9 mouse cellular contexts compared by ENCODE assay signal in the genomic region with DNA sequence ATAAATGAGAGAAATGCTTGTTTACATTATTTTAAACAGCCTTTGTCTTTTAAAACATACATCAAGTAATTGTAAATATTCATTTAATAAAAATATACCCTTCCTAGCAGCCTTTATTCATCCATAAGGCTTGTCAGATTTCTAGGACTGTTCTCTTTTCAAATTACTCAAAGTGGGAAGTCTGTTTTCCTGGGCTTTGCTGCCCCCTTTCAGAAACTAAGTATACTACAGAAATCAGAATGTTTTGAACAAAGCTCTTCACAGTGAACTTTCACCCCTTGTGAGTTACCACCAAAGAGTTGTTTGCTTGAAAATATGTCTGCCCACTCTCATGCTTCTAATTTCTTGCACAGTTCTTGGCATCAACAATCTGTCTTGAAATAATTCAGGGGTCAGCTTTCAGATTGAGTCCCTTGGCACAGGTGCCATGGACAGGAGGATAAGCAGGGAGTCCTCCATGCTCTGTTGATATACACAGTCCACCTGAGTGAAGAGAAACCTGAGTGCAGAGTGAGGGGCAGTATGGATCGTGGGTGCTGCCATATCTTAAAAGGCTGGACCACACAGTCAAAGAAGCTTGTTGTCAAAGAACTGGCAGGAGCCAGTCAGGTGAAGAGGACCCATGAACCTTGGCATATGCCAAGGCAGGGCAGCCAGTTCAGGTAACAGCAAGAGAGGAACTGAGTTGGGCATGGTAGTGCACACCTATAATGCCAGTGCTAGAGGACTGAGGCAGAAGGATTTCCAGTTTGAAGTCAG. TPM values are rescaled to one million over a fixed set of nuclear protein-coding genes. Genes with fewer than 3 reads are reported as not detected.
A peak's percentile ranks its signal among the peaks of the same experiment; 100 is the strongest.
DNase-seq lines count a peak whose midpoint lies in the region; ATAC-seq lines count a peak whose summit lies in the region.
"Had no signal": no experiment of that assay in that cellular context is flagged by ENCODE, and none has a peak within 500 bp of the region (broad histone marks: within the 10 kb centered on the region; RNA-seq: fewer than 3 reads in every experiment).

No protein-coding gene starts in this region.

- no peak overlapping the region for H3K27ac ChIP-seq in forebrain, embryonic 12.5 days
- H3K27ac ChIP-seq: embryonic facial prominence, embryonic 12.5 days; limb, embryonic 13.5 days had no signal

- intact Hi-C loops in left cerebral cortex, postnatal 25 days (cut with DNase I) = loop anchor here (1.0 to 10.0 kb wide), 4 partner anchors 147 to 425 kb away; a partner anchor contains a TSS
- intact Hi-C loops in left cerebral cortex, postnatal 4 days (cut with DNase I) = loop anchor here (5.0 to 10.0 kb wide), 4 partner anchors 147 to 425 kb away; a partner anchor contains a TSS

- no peaks in the 10 kb centered on the region; the same call in 1 of the 2 replicates for H3K36me3 ChIP-seq in forebrain, embryonic 12.5 days (replicated peaks)

- H3K4me3 ChIP-seq in forebrain, embryonic 12.5 days (replicated peaks) = no peak overlapping the region
- H3K4me3 ChIP-seq: embryonic facial prominence, embryonic 12.5 days; limb, embryonic 13.5 days had no signal

- WGBS in forebrain, embryonic 12.5 days = 77% methylated on average over 1 of the region's 1 CpGs

- H3K4me2 ChIP-seq in forebrain, embryonic 12.5 days = no peak overlapping the region
- H3K4me2 ChIP-seq: embryonic facial prominence, embryonic 12.5 days; limb, embryonic 13.5 days had no signal

- H3K4me1 ChIP-seq in forebrain, embryonic 12.5 days = no peaks in the 10 kb centered on the region
- H3K4me1 ChIP-seq: limb, embryonic 13.5 days had no signal

- H3K27me3 ChIP-seq in forebrain, embryonic 12.5 days = no peaks in the 10 kb centered on the region
- H3K27me3 ChIP-seq: embryonic facial prominence, embryonic 12.5 days; limb, embryonic 13.5 days had no signal

- ATAC-seq in forebrain, embryonic 12.5 days (ENCODE audit: low FRiP score) = 0 out of 2 replicates have a peak, but pooled peaks have one; percentile 27

- no peaks in the 10 kb centered on the region for H3K9me3 ChIP-seq in forebrain, embryonic 12.5 days
- H3K9me3 ChIP-seq: embryonic facial prominence, embryonic 12.5 days; limb, embryonic 13.5 days had no signal

- DNase-seq in left cerebral cortex, postnatal 25 days (ENCODE audit: low spot score in 2 of 2) = peak; percentile 13 to 60
- no peak for DNase-seq in left cerebral cortex, postnatal 4 days
- DNase-seq in NIH3T3 (ENCODE audit: low read depth) = peak; percentile 81
- DNase-seq in kidney, postnatal 25 days = peak; percentile 31 to 52
- no peak for DNase-seq in urinary bladder, postnatal 25 days (ENCODE audit: low spot score)
- no peak for DNase-seq in ovary, postnatal 10 days (ENCODE audit: low spot score)

- no peak overlapping the region for H3K9ac ChIP-seq in forebrain, embryonic 12.5 days
- H3K9ac ChIP-seq: embryonic facial prominence, embryonic 12.5 days; limb, embryonic 13.5 days had no signal

RNA-seq across cellular contexts. Expression of a gene that starts 47.9 kb away (rescaled TPM):
- 100 to 1,000 TPM; 150 to 160 TPM for total RNA-seq in left cerebral cortex, postnatal 25 days (2021)
- 100 to 1,000 TPM; 190 to 193 TPM for total RNA-seq in left cerebral cortex, postnatal 4 days (2021)
- polyA plus RNA-seq in forebrain, embryonic 12.5 days (2016; fragmentation: Nextera tagmentation; extraction: Ambion mirVana) = 376 and 422 TPM in 2 replicates

RNA-seq across cellular contexts. Expression of a gene that starts 53.2 kb away (rescaled TPM):
- 10 to 100 TPM; 22.1 to 22.2 TPM for total RNA-seq in left cerebral cortex, postnatal 25 days (2021)
- 10 to 100 TPM; 88.1 to 88.4 TPM for total RNA-seq in left cerebral cortex, postnatal 4 days (2021)
- 19.6 and 21.6 TPM in 2 replicates for polyA plus RNA-seq in forebrain, embryonic 12.5 days (2016; fragmentation: Nextera tagmentation; extraction: Ambion mirVana)

Comparison
In these comparisons a context has a peak if more than half of its experiments do, and no peak if none do; other contexts are left out.
1. DNase-seq: peak in left cerebral cortex, postnatal 25 days (2 of 2), NIH3T3 (single experiment) and kidney, postnatal 25 days (2 of 2); none in left cerebral cortex, postnatal 4 days (single experiment), urinary bladder, postnatal 25 days (single experiment) and ovary, postnatal 10 days (single experiment).